Mouse (Mus musculus) kidney, postnatal 14 days (tissue): ENCODE measurements around the gene Cdc42ep3.

Experiments used
- DNase-seq: peaks from one replicate; pipeline ENCODE4 v3.0.0; 2022; ENCODE audit warnings: mixed read lengths

Cdc42ep3 gene

GRCm38 (mm10) chr17:79354444-79355270, at the start of gene Cdc42ep3:
Gene Cdc42ep3 (minus strand): TSS chr17:79355091.
- DNase-seq: peak; percentile 89

GRCm38 (mm10) chr17:79400356-79400755, 45.5 kb upstream of the Cdc42ep3 start:
- DNase-seq: no peak

DNA sequence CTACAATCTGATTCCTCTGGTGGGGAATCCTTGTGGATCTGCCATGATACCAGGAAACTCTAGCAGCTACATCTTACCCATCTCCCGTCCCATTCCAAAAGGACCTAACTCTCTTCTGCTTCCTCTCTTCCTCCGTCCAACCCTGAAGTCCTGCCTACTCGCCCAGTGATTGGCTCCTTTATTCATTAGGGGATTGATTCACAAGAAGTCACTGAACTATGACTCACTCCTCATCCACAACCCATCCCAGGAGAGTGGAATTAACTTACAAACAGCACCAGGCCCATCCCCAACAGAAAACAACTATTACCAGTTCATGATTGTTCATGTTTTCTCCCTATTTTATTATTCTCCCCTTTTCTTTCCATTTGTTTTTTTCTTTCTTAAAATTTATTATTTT, 43.5 kb upstream of the Cdc42ep3 start:
- DNase-seq: no peak

- DNase-seq: no peak
Measured at GRCm38 (mm10) chr17:79394799-79395198, 39.9 kb upstream of the Cdc42ep3 start.

DNA sequence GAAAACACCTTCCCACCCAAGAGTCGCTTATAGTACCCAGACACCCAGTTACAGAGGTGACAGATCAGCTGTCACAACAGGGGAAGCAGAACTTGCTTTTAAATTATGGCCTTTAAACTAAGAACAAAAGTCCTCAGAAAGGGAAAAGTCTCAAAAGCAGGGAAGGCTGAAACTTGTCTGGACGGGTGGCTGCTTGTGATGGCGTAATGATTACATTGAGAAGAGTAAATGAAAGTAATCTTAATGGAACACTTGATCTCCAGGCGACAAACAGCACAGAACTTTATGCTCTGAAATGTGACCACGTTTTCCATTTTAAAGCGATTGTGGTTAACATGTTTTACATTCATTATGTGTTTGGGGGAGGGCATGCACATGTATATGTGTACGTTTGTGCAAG, 39.0 kb upstream of the Cdc42ep3 start:
- no peak for DNase-seq

DNA sequence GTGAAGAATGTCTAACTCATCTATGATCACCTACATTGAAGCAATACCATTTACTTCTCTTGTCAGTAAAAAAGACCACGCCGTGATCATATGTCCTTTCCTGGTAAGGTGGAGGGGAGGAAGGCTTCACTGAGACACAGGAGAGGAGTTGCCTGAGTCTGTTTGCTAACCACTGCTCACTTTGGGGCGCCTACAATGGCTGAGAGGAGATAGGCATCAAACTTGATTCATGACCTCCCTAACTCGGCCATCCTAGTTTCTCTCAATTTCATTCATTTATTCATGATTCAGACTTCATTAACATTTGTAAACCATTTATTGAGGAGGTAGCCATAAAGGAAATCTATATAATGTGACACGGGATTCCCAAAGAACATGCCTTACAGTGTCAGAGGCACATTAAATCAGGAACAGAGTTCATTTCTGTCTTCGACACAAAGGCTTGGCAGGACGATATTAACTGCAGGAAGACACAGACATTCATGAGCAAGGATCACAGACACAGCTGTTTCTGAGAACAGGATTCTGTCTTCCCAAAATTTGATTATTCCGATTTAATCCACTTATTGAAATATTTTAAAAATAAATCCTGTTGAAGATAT, 32.7 kb upstream of the Cdc42ep3 start:
- DNase-seq: no peak

DNA sequence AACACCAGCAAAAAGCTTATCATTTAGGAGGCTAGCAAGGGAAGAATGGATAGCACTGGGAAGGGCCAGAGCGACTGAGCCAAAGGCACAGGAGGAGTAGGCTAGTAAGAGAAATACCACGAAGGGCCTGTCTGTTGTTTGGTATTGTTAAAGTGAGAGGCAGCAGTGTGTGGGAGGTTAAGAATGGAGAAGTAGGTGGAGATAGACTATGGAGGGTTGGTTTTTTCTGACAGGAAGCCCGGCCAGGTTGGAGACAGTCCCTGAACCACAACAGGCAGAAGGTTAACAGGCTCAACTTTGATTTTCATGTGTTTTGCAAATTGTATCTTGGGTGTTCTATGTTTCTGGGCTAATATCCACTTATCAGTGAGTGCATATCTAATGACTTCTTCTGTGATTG, 26.6 kb upstream of the Cdc42ep3 start:
- no peak for DNase-seq

DNA sequence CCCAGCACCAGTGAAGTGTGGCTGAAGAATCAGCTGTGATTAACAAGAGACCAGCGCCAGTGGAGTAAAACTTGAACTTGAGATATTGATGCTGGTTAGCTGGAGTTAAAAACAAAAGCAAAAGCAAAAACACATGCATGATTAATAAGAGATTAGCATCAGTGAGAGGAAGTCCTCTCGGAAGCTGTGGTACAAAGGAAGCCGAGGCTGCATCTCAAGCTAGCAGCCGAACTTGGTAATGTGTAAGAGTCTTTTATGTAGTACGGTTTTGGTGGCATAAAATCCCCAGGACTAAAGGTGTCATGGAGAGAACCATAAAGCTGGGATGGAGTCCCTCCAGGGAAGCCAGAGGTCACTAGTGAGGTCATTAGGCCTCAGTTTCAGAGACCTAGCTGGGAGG, 24.3 kb upstream of the Cdc42ep3 start:
- DNase-seq: peak; percentile 11

DNA sequence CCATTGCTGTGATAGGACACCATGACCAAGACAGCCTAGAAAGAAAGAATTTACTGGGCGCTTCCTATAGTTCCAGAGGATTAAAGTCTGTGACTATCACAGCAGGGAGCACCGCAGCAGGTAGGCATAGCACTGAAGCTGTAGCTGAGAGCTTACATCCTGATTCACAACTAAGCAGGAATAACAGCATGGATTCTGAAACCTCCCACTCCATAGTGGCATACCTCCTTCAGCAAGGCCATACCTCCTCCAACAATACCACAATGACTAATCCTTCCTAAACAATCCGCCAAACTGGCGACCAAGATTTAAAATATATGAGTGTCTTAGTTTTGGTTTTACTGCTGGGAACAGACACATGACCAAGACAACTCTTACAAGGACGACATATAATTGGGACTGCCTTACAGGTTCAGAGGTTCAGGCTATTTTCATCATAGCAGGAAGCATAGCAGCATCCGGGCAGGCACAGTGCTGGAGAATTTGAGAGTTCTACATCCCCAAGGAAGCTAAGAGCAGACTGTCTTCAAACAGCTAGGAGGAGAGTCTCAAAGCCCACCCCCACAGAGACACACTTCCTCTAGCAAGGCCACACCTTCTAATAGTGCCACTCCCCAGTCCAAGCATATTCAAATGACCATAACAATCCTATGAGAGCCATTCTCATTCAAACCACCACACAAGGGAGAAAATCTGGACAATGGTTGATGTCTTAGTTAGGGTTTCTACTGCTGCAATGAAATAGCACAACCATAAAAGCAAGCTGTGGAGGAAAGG, 21.7 kb upstream of the Cdc42ep3 start:
- DNase-seq: no peak

DNA sequence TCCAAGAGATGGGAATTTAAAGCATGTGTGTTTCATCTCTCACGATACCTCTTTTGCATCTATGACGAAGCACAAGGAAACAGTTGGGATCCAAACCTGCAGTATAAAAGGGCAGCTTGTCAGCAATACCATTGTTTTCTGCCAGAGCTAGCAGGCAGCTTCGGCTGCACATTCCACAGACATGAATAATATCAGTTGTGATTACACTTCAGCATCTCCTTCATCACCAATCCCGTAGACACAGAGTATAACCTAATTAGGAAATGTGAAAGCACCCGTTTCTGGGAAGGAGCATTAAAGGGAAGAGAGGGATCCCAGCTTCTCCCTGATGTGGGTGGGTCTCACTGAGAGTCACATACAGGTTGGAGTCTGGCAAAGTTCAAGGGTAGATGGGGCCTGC, 18.1 kb upstream of the Cdc42ep3 start:
- no peak for DNase-seq

DNA sequence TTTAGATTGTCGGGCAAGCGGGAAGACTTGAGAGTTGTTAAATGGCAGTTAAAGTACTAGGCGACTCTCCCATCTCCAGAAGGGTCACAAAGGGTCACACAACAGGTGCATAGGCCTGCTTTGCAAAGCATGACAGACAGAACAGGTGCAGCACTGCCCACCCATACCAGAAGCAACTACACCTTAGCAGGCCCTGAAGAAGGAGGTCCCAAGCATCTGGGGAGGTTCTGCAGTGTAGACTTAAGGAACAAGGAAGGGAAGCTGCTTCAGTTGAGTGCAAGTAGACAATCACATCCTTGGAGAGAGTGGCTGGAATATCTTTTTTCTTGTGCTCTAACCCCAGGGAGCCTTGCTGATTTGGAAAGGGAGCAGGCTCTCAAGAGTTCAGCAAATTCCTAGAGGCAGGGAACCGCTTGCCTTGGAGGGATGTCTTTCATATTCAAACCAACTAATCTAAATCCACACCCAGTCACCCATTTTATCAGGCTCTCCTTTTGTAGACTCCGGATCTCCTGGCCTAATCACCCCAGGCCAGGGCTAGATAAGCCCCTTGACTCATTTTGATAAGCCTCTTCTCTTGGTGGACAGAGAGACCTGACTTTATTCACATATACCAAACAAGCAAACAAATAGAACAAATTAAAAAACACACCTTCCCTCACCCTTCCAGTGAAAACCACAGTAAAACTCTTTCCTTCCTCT, 10.0 kb upstream of the Cdc42ep3 start:
- no peak for DNase-seq

- DNase-seq: peak; percentile 59
Measured at GRCm38 (mm10) chr17:79356071-79356601, 1.2 kb upstream of the Cdc42ep3 start.

- peak; percentile 79 for DNase-seq
Measured at GRCm38 (mm10) chr17:79355271-79355991, 540 bp upstream of the Cdc42ep3 start.

DNA sequence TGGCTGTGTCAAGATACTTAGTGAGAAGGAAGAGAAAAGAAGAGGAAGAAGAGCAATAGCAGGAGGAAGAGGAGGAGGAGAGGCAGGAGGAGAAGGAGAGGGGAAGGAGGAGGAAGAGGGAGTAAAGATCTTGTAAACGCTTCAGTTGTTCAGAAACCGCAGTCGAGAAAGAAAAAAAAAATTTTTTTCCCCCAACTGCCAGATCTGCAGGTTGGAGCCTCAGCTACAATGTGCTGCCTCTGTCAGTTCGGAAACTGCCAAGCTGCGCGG, 782 bp downstream of the Cdc42ep3 start:
- no peak for DNase-seq

- DNase-seq: peak; percentile 17
Measured at GRCm38 (mm10) chr17:79353446-79354173, 1.3 kb downstream of the Cdc42ep3 start.

DNA sequence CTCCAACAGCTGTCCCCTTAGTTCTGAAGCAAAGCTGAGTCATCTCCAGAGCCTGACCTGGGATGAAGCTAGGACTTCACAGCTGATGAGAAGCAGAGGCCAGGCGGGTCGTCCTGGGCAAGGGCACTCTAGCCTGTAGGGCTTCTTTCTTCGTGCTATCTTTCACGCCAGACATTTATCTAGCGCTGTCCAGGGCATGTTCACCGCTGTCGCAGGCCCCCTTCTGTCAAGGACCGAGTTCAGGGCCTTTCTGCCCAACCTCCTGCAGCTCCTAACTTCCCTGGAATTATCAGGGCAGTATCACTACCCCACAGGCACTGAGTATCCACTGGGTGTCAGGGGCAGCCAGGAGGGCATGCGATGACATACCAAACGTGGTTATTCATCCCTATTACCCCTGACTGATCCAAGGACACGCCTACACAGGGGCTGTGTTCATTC, 4.1 kb downstream of the Cdc42ep3 start:
- peak; percentile 21 for DNase-seq

- no peak for DNase-seq
Measured at GRCm38 (mm10) chr17:79349371-79349770, 5.5 kb downstream of the Cdc42ep3 start.

- DNase-seq: no peak
Measured at GRCm38 (mm10) chr17:79347920-79348589, 6.8 kb downstream of the Cdc42ep3 start.

- DNase-seq: no peak
Measured at GRCm38 (mm10) chr17:79347291-79347690, 7.6 kb downstream of the Cdc42ep3 start.

GRCm38 (mm10) chr17:79345001-79345709, 9.7 kb downstream of the Cdc42ep3 start:
- DNase-seq: peak; percentile 37
